Mouse (Mus musculus) bone marrow, adult 2 months (tissue): ENCODE data around the gene Stk10. TPM values are rescaled to one million over a fixed set of nuclear protein-coding genes. Genes with fewer than 3 reads are reported as not detected.

ENCODE experiments used
- H3K27ac ChIP-seq: fragments of 200-500 bp; 2 replicates; pipeline ENCODE4 v1.5.1; 2012; ENCODE audit warnings: low read depth, mild to moderate bottlenecking, control low read depth, inconsistent platforms, low read length; ENCODE audit not compliant: control insufficient read depth, poor library complexity, insufficient read depth
- H3K4me1 ChIP-seq: fragments of 200-500 bp; 2 replicates; pipeline ENCODE4 v1.6.1; 2011; ENCODE audit warnings: low read length; ENCODE audit not compliant: control insufficient read depth, insufficient read depth
- H3K4me3 ChIP-seq: fragments of 200-500 bp; replicated peaks from 2 replicates; pipeline ENCODE3; 2011; ENCODE audit warnings: mild to moderate bottlenecking, low read depth, low read length, control low read depth; ENCODE audit not compliant: control insufficient read depth
- CTCF ChIP-seq: fragments of 200-500 bp; IDR thresholded peaks from 2 replicates; pipeline ENCODE4 v1.5.1; 2011; ENCODE audit warnings: low read length, control low read depth; ENCODE audit not compliant: control insufficient read depth, insufficient read depth
- POLR2A ChIP-seq: fragments of 200-500 bp; IDR thresholded peaks from 2 replicates; pipeline ENCODE4 v1.6.1; 2011; ENCODE audit warnings: low read depth, mild to moderate bottlenecking, control low read depth, low read length, borderline replicate concordance; ENCODE audit not compliant: control insufficient read depth
- WGBS: fragments of 180-500 bp; shearing (Covaris S2); methylation state at CpG from one replicate; pipeline ENCODE4 v1.1.7; 2018; 5-methylcytosine and 5-hydroxymethylcytosine counted together
- polyA plus RNA-seq: library from polyadenylated mRNA; stranded (reverse); fragments of >200 nt; gene quantifications from 2 replicates; pipeline ENCODE4 v1.2.4, GENCODE M21; 2011; ENCODE audit warnings: low replicate concordance; ENCODE audit not compliant: missing spikeins, insufficient read depth, insufficient read length

The Stk10 gene
- polyA plus RNA-seq, 1 experiment: 23.9 TPM

- peaks cover 2% of the 10 kb centered on the region; the same call in 1 of the 2 replicates for H3K4me1 ChIP-seq
- TF ChIP-seq CTCF (no peak), POLR2A (no peak)
- no peak overlapping the region for H3K27ac ChIP-seq
- no peak overlapping the region for H3K4me3 ChIP-seq
- 30% methylated on average over 3 of the region's 3 CpGs for WGBS
Measured at GRCm38 (mm10) chr11:32665639-32666038, 132.5 kb downstream of the Stk10 start.

DNA sequence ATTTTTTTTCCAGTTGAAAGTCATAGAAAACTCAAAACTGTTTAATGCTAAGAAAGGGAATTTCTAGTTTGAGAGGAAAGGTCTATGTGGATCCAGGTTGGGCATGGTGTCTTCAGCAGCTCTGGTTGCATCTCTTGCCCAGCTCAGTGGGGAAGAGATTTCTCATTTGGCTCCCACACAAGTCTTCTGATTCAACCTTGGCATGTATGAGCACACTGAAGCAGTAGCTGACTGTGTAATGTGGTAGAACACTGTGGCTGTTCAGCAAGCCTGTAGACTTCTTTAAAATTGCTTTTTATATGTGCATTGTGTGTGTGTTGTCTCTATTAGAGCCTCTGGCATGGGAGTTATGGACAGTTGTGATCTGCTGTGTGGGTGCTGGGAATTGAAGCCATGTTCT lies 133.9 kb downstream of the Stk10 start:
- peaks cover 2% of the 10 kb centered on the region; the same call in 1 of the 2 replicates for H3K4me1 ChIP-seq
- no peak for TF ChIP-seq CTCF
- TF ChIP-seq POLR2A: no peak
- no peak overlapping the region for H3K27ac ChIP-seq
- no peak overlapping the region for H3K4me3 ChIP-seq

DNA sequence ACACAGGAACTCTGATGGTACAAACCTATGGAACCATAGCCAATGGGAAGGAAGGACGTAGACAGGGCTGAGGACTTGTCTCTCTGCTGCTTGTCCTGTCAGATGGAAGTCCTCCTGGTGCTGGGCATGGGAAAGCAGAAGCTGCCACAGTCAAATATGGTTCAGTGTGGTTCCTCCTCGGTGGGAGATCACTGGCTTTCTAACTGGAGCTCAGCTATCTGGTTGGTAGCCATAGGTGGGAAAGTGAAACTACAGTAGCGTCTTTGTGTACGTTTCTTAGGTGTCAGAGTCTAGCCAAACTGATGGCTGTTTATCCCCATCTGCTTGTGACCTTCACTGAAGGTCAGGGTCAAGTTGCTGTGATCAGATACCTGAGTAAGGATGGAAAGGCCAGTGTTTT lies 138.4 kb downstream of the Stk10 start:
- H3K4me3 ChIP-seq: no peak overlapping the region
- TF ChIP-seq POLR2A (no peak), CTCF (no peak)
- no peak overlapping the region for H3K27ac ChIP-seq
- WGBS: 11% methylated on average over 4 of the region's 4 CpGs
- H3K4me1 ChIP-seq: no peaks in the 10 kb centered on the region; the same call in 1 of the 2 replicates

Other genes with a start within 250 kb of the Stk10 start
- gene Hba-a1, start 249.8 kb upstream of the Stk10 start, polyA plus RNA-seq: 17,767 and 55,751 TPM in 2 replicates
- gene Hbq1b, start 246.3 kb upstream of the Stk10 start, polyA plus RNA-seq: 44.2 and 73.9 TPM in 2 replicates
- gene Hba-a2, start 236.8 kb upstream of the Stk10 start, polyA plus RNA-seq: 164,365 and 299,309 TPM in 2 replicates
- gene Hbq1a, start 233.2 kb upstream of the Stk10 start, polyA plus RNA-seq: 9.2 and 12.0 TPM in 2 replicates
- 1.6 and 1.7 TPM in 2 replicates for gene Sh3pxd2b, start 185.5 kb upstream of the Stk10 start, polyA plus RNA-seq
- 1.5 and 1.6 TPM in 2 replicates for gene Ubtd2, start 77.9 kb upstream of the Stk10 start, polyA plus RNA-seq
- gene Efcab9, start 1.2 kb upstream of the Stk10 start, polyA plus RNA-seq: not detected in 2 replicates
- 9.4 and 12.8 TPM in 2 replicates for gene Fbxw11, start 109.4 kb downstream of the Stk10 start, polyA plus RNA-seq